Mouse (Mus musculus) C2C12 (cell line): Measurements from ENCODE around the gene Npy5r.

Experiments used
- FOSL1 ChIP-seq: IDR thresholded peaks from one replicate; pipeline ENCODE4 v1.8.0; 2011; ENCODE audit warnings: mild to moderate bottlenecking, low read length; ENCODE audit not compliant: poor library complexity, insufficient read depth, severe bottlenecking
- MYOD1 ChIP-seq: IDR thresholded peaks from one replicate; pipeline ENCODE4 v1.6.1; 2011; ENCODE audit warnings: low read depth; ENCODE audit not compliant: control insufficient read depth, insufficient read length
- MYOG ChIP-seq: IDR thresholded peaks from one replicate; pipeline ENCODE4 v1.6.1; 2011; ENCODE audit not compliant: control insufficient read depth, insufficient read length; ENCODE audit errors: extremely low read depth
- USF1 ChIP-seq: IDR thresholded peaks from one replicate; pipeline ENCODE4 v1.6.1; 2011; ENCODE audit warnings: low read depth, mild to moderate bottlenecking, control low read depth, moderate library complexity

- TF ChIP-seq USF1 (no peak), MYOG (no peak), MYOD1 (no peak), FOSL1 (no peak)
Measured at GRCm38 (mm10) chr8:66722835-66723234, 34.9 kb upstream of the Npy5r start.
